Mouse (Mus musculus) hindbrain, embryonic 16.5 days (tissue): ENCODE results near the gene Olfr979. TPM values are rescaled to one million over a fixed set of nuclear protein-coding genes. Genes with fewer than 3 reads are reported as not detected.

Experiments
- polyA plus RNA-seq: library from polyadenylated mRNA; unstranded; fragments of >200 nt; fragmentation: Nextera tagmentation; extraction: Ambion mirVana; gene quantifications from 2 replicates; pipeline ENCODE4 v1.2.1, GENCODE M21; 2015

Gene Olfr979
- polyA plus RNA-seq, 1 experiment from 2014 or later = not detected

Other genes with a start within 250 kb of the Olfr979 start
- gene Olfr968, start 220.2 kb downstream of the Olfr979 start, polyA plus RNA-seq = not detected in 2 replicates
- gene Olfr969, start 212.5 kb downstream of the Olfr979 start, polyA plus RNA-seq = not detected in 2 replicates
- gene Olfr970, start 194.6 kb downstream of the Olfr979 start, polyA plus RNA-seq = not detected in 2 replicates
- gene Olfr971, start 166.6 kb downstream of the Olfr979 start, polyA plus RNA-seq = not detected in 2 replicates
- not detected in 2 replicates for gene Olfr972, start 137.0 kb downstream of the Olfr979 start, polyA plus RNA-seq
- gene Olfr229, start 96.1 kb downstream of the Olfr979 start, polyA plus RNA-seq = not detected in 2 replicates
- gene Olfr974, start 66.0 kb downstream of the Olfr979 start, polyA plus RNA-seq = not detected in 2 replicates
- 0.05 TPM in 1 of 2 replicates, not detected in the other for gene Olfr975, start 51.4 kb downstream of the Olfr979 start, polyA plus RNA-seq
- not detected in 2 replicates for gene Olfr976, start 42.3 kb downstream of the Olfr979 start, polyA plus RNA-seq
- not detected in 2 replicates for gene Olfr978, start 11.4 kb downstream of the Olfr979 start, polyA plus RNA-seq
- not detected in 2 replicates for gene Olfr980, start 6.1 kb upstream of the Olfr979 start, polyA plus RNA-seq
- gene Olfr981, start 18.0 kb upstream of the Olfr979 start, polyA plus RNA-seq = not detected in 2 replicates
- not detected in 2 replicates for gene Olfr982, start 70.4 kb upstream of the Olfr979 start, polyA plus RNA-seq
- not detected in 2 replicates for gene Olfr983, start 90.1 kb upstream of the Olfr979 start, polyA plus RNA-seq
- gene Olfr984, start 110.7 kb upstream of the Olfr979 start, polyA plus RNA-seq = not detected in 2 replicates
- gene Olfr985, start 126.7 kb upstream of the Olfr979 start, polyA plus RNA-seq = not detected in 2 replicates
- gene Tmem225, start 144.7 kb upstream of the Olfr979 start, polyA plus RNA-seq = not detected in 2 replicates
- 0.08 TPM in 1 of 2 replicates, not detected in the other for gene Olfr986, start 177.5 kb upstream of the Olfr979 start, polyA plus RNA-seq
- gene Zfp202, start 188.9 kb upstream of the Olfr979 start, polyA plus RNA-seq = 11.2 TPM in 2 replicates